Mouse (Mus musculus): ENCODE measurements around the gene Sla2.
A peak's percentile ranks its signal among the peaks of the same experiment; 100 is the strongest.
"Not testable (repeated sequence)": the region's sequence is repeated elsewhere in the genome, so short reads cannot be mapped to it uniquely, and the experiment has no call there.

Gene Sla2

DNA sequence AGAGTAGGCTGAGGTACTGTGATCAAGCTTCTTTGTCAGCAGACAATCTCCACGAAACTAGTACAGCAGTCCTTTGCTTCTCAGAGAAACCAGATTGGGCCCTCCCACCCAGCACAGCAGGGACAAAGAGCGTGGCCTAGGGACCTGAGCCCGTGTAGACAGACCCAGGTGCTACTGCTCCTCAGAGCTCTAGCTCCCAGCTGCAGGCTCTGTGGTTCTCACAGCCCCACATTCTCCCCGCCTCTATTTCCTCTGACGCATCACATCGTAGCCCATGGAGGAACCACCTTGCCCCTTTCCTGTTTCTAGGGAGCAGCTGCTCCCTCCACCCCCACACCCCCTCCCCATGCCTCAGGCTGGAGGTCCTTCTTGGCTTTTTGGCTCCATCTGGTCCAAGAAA is at the start of gene Sla2:
Gene Sla2 (minus strand): TSS at position 176 of the 400 bp plus-strand sequence.
- no peak for DNase-seq (ENCODE audit: low read depth, low spot score)

- DNase-seq (ENCODE audit: low read depth, low spot score) = no peak
These were observed 48.0 kb upstream of the Sla2 start for GRCm38 (mm10) chr2:156935005-156935404.

GRCm38 (mm10) chr2:156933426-156933825 is 46.4 kb upstream of the Sla2 start:
- DNase-seq (ENCODE audit: low read depth, low spot score) = no peak

DNA sequence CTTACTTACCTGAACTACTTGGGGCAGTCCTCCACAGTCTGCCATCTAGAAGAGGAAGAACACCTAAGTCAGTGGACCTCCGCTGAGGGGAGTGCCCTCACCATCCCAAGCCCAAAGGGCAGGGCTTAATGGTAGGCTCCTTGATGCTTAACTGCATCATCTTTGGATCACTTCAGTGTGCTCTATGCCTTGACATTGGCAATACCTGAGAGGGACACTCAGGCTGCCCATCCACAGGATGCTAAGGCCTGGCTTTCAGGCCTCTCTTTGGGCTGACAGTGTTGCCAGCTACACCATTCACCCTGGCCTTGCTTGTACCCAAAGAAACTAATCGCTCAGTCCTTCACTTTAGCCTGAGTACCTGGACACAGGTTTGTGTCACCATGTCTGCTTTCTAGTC is 44.4 kb upstream of the Sla2 start:
- DNase-seq (ENCODE audit: low read depth, low spot score) = no peak

GRCm38 (mm10) chr2:156930549-156930948 is 43.6 kb upstream of the Sla2 start:
- no peak for DNase-seq (ENCODE audit: low read depth, low spot score)

- no peak for DNase-seq (ENCODE audit: low read depth, low spot score)
These were observed 42.6 kb upstream of the Sla2 start for GRCm38 (mm10) chr2:156929519-156930120.

GRCm38 (mm10) chr2:156928606-156929005 is 41.6 kb upstream of the Sla2 start:
- no peak for DNase-seq (ENCODE audit: low read depth, low spot score)

DNA sequence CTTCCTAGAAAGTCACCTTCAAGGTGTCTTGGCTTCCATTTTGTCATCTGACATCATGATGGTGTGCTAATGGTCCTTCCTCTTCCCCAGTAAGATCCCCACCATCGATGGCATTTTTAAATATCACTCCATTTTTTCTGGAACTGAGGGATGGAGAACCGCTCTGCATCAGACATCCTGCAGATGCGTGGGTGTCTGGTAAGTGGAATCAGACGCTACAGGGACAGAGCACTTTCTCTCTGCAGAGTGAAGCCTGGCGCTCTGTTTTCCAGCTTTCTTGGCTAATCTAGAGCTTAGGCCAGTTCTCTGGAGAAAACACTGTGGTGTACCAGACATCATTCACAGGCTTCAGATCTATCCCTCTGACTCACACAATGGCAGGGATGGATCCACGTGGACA is 40.7 kb upstream of the Sla2 start:
- no peak for DNase-seq (ENCODE audit: low read depth, low spot score)

- not testable (repeated sequence) for DNase-seq (ENCODE audit: low read depth, low spot score)
These were observed 38.6 kb upstream of the Sla2 start for GRCm38 (mm10) chr2:156925611-156926010.

DNA sequence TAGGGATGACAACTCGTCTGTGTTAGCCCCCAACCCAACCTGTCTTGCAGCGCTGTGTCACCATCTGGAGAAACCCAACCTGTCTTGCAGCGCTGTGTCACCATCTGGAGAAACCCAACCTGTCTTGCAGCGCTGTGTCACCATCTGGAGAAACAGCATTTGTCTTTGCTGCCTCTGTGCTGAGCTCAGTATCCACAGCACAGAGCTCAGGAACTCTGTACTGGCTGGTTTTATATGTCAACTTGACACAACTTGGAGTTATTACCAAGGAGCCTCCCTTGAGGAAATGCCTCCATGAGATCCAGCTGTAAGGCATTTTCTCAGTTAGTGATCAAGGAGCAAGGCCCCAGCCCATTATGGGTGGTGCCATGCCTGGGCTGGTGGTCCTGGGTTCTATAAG is 38.1 kb upstream of the Sla2 start:
- DNase-seq (ENCODE audit: low read depth, low spot score) = not testable (repeated sequence)

DNA sequence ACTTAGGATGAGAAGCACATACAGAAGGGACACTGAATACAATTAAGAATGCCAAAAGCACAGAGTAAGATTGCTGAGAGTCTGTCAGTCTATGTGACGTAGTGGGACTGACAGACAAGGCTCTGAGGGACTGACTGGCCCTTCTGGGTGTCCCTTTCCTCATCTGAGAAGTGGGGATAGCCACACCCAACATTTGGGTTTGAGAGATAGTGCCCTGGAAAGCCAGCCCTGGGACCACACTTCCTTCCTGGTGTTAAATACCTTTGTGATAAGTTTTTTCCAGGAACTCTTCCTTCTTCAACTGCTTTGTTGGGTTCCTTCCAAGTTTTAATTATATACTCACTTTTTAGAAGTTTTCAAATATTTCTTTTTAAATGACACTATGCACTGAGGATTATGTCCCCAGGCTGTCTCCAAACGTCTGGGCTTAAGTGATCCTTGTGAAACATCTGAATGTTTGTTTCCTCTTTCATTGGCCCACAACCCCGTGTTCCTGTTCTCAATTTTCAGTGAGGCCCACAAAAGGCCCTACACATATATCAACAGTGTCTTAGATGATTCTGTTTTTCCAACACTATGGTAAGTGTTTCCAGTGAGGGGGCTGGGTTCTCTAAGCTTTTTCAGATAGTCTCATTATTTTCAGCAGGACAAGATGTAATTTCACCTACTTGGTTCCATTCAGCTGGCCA is 37.4 kb upstream of the Sla2 start:
- DNase-seq (ENCODE audit: low read depth, low spot score) = no peak

- no peak for DNase-seq (ENCODE audit: low read depth, low spot score)
These were observed 36.1 kb upstream of the Sla2 start for GRCm38 (mm10) chr2:156923057-156923456.

- DNase-seq (ENCODE audit: low read depth, low spot score) = no peak
These were observed 32.8 kb upstream of the Sla2 start for GRCm38 (mm10) chr2:156919796-156920195.

DNA sequence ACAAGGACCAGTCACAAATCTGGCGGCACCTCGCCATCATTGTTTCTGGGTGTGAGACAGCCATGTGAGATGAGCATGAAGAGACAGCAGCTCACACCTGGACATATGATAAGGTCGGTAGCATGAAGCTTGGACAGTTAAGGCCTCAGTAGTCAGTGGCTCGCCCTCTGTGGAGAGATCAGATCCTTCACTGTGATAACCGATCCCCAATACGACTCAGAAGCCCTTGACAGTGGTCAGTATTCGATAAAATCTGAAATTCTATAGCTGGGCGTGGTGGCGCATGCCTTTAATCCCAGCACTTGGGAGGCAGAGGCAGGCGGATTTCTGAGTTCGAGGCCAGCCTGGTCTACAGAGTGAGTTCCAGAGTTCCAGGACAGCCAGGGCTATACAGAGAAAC is 32.2 kb upstream of the Sla2 start:
- not testable (repeated sequence) for DNase-seq (ENCODE audit: low read depth, low spot score)

GRCm38 (mm10) chr2:156918562-156918961 is 31.6 kb upstream of the Sla2 start:
- no peak for DNase-seq (ENCODE audit: low read depth, low spot score)

DNA sequence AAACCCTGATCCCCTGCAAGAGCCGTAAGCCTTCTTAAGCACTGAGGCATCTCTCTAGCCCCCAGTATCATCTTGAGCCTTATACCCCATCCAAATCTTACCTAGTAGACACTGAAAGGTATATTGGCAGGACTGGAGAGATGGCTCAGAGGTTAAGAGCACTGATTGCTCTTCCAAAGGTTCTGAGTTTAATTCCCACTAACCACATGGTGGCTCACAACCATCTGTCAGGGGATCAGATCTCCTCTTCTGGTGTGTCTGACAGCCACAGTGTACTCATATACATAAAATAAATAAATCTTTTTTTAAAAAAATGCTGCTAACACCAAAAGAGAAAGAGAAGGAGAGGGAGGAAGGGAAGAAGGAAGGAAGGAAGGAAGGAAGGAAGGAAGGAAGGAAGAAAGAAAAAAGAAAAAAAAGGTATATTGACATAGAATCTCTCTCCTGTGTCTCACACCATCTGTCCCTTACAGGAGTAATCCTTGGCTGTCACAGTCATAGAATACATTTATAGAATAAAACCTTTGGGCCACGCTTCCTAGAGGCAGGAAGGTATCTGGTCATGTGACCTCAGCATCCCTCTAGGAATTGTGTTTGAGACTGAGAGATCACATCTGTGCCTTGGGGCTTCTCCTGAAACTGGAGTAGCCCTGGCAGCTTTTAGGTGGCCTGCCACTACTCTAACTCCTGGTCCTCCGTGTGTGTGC is 29.6 kb upstream of the Sla2 start:
- no peak for DNase-seq (ENCODE audit: low read depth, low spot score)

DNA sequence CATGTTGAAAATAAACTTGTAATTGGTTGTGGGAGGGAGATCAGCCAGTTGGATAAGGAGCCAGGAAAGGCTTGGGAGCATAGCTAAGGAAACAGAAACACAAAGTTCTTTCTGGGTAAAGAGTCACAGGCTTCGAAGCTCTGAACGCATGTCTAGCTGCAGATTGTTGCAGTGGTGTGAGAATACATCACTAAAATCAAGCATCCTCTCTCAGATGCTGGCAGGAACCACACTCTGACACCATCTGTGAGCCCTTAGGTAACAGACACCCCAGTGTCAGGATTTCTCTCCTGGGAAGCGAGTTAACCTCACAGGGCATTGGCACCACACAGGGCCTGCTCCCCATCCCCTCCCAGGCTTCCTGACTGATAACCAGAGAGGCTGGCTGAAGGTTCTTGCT is 28.6 kb upstream of the Sla2 start:
- no peak for DNase-seq (ENCODE audit: low read depth, low spot score)

- peak; percentile 41 for DNase-seq (ENCODE audit: low read depth, low spot score)
These were observed 26.2 kb upstream of the Sla2 start for GRCm38 (mm10) chr2:156913191-156913590.

- not testable (repeated sequence) for DNase-seq (ENCODE audit: low read depth, low spot score)
These were observed 18.9 kb upstream of the Sla2 start for GRCm38 (mm10) chr2:156905931-156906330.

DNA sequence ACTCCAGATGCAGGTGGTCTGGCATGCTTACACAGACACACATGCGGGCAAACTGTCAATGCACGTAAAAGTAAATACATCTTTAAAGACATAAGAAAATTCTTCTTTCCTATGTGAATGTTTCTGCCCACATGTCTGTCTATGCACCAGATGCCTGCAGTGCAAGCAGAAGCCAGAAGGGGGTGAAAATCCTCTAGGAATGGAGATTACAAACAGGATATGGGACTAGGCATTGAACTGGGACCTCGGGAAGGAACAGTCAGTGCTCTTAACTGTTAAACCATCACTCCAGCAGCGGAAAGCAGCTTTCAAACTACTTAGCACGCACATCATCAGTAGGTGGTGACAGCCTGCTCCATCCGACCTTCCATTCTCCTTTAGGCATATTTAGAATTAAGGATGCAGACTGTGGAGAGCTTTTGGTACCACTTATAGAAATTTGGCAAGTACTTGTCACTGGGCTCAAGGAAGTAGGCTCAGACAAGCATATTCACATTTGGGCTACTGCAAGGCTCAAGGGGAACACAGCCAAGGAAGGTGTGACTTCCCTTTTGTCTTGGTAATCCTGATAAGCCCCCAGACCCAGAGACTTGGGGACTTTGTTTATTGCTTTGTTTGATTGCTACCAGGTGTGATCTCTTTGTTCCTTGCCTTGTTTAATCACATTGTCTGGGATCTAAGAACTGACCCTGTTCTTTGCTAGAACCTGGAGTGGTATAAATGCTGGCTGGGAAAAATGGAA is 18.2 kb upstream of the Sla2 start:
- peak; percentile 86 for DNase-seq (ENCODE audit: low read depth, low spot score)

- peak; percentile 42 for DNase-seq (ENCODE audit: low read depth, low spot score)
These were observed 16.4 kb upstream of the Sla2 start for GRCm38 (mm10) chr2:156903367-156903766.

DNA sequence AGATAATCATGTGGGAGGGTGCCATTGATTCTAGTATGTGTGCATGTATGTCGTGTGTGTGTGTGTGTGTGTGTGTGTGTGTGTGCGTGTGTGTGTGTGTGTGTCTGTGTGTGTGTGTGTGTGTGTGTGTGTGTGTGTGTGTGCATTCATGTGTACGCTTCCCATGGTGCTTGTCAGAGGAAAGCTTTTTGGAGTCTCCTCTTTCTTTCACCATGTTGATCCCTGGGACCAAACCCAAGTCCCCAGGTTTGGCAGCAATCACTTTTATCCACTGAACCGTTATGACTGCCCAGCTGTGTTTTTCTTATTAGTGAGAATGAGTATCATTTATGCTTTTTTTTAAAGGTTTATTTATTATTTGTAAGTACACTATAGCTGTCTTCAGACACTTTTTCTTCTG is 15.4 kb upstream of the Sla2 start:
- not testable (repeated sequence) for DNase-seq (ENCODE audit: low read depth, low spot score)

Data from 3T3-L1 (cell line).